Mouse (Mus musculus): ENCODE measurements around the gene Ulk3. TPM values are rescaled to one million over a fixed set of nuclear protein-coding genes. Genes with fewer than 3 reads are reported as not detected.
A peak's percentile ranks its signal among the peaks of the same experiment; 100 is the strongest.

Ulk3 gene
- polyA plus RNA-seq, 1 experiment, result 5.4 TPM

DNA sequence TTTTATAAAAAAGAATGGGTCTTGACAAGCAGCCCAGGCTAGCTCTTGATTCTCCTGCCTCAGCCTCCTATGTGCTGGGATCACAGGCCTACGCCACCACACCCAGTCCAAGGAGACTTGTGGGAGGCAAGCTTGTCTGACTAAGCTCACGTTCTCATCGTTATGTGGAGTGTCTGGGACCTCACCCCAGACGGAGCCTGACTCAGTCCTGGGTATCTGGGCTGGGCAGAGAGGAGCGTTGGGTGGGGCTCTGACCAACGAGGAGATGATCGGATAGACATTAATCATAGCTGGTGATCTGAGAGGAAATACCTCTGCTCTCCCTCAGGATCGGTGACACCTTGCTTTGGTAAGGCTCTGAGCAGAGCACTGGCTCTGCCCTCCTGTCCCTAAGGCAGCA is 29.6 kb downstream of the Ulk3 start:
- Histone ChIP-seq H3ac (ENCODE audit: control insufficient read depth, insufficient read length, low read depth) (no peak overlapping the region), H3K79me2 (ENCODE audit: control insufficient read depth, insufficient read depth) (no peaks in the 10 kb centered on the region), H3K79me3 (ENCODE audit: low read depth) (peaks cover under 1% of the 10 kb centered on the region), H3K4me3 (ENCODE audit: insufficient read depth, poor library complexity, severe bottlenecking) (no peak overlapping the region), H3K27me3 (ENCODE audit: control insufficient read depth, insufficient read depth, insufficient read length) (no peaks in the 10 kb centered on the region), H3K36me3 (ENCODE audit: control insufficient read depth, insufficient read depth) (peaks cover 9% of the 10 kb centered on the region)
- no peak for TF ChIP-seq MYOG (IDR thresholded peaks at IDR 0.05; ENCODE audit: control insufficient read depth, extremely low read depth, insufficient read length)
- TF ChIP-seq CTCF (IDR thresholded peaks at IDR 0.05; ENCODE audit: control insufficient read depth, insufficient read depth, insufficient read length), result no peak
- peak; percentile 48 for TF ChIP-seq USF1 (IDR thresholded peaks at IDR 0.05; ENCODE audit: low read depth)
- TF ChIP-seq MAX (IDR thresholded peaks at IDR 0.05), result peak; percentile 81

DNA sequence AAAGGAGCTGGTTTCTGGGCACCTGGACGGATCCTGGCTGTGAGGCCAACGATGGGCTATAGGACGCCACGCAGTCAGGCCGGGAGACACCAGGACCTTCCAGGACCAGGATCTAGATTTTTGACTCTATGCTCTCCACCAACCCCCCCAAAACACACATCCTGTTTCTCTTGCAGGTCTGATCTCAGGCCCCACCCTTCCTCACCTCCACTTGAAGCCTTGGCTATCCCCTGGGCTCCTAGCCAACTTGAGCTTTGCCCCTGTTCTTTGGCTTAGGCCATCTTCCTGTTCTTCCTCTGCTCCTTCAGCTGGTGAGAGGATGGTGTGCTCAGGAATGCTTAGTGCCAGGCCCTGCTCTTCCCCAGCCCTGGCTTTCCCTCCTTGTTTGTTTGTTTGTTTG is 31.4 kb downstream of the Ulk3 start, which contains the start of gene Lman1l:
TSS of gene Lman1l (minus strand) at position 101 of the 400 bp plus-strand sequence.
- TF ChIP-seq CEBPB (IDR thresholded peaks at IDR 0.05; ENCODE audit: low read depth), result no peak
- TF ChIP-seq FOSL1 (IDR thresholded peaks at IDR 0.05; ENCODE audit: insufficient read depth, low read length, poor library complexity, severe bottlenecking), result no peak
- no peak for TF ChIP-seq CTCF (IDR thresholded peaks at IDR 0.05; ENCODE audit: control insufficient read depth, insufficient read depth, insufficient read length)
- no peak for TF ChIP-seq USF1 (IDR thresholded peaks at IDR 0.05; ENCODE audit: low read depth)
- TF ChIP-seq MAX (IDR thresholded peaks at IDR 0.05), result no peak
- no peak for TF ChIP-seq MYOG (IDR thresholded peaks at IDR 0.05; ENCODE audit: control insufficient read depth, extremely low read depth, insufficient read length)
- no peak for TF ChIP-seq MYOD1 (IDR thresholded peaks at IDR 0.05; ENCODE audit: control insufficient read depth, insufficient read length, low read depth)
- peaks cover 23% of the 10 kb centered on the region for H3K36me3 ChIP-seq (ENCODE audit: control insufficient read depth, insufficient read depth)
- H3ac ChIP-seq (ENCODE audit: control insufficient read depth, insufficient read length, low read depth), result no peak within 1 kb of the TSS
- no peaks in the 10 kb centered on the region for H3K27me3 ChIP-seq (ENCODE audit: control insufficient read depth, insufficient read depth, insufficient read length)
- H3K79me3 ChIP-seq (ENCODE audit: low read depth), result peaks cover 2% of the 10 kb centered on the region
- H3K79me2 ChIP-seq (ENCODE audit: control insufficient read depth, insufficient read depth), result no peaks in the 10 kb centered on the region
- no peak within 1 kb of the TSS for H3K4me3 ChIP-seq (ENCODE audit: insufficient read depth, poor library complexity, severe bottlenecking)

- Histone ChIP-seq H3K79me3 (ENCODE audit: low read depth) (peaks cover 5% of the 10 kb centered on the region), H3K27me3 (ENCODE audit: control insufficient read depth, insufficient read depth, insufficient read length) (no peaks in the 10 kb centered on the region), H3ac (ENCODE audit: control insufficient read depth, insufficient read length, low read depth) (no peak overlapping the region), H3K36me3 (ENCODE audit: control insufficient read depth, insufficient read depth) (peaks cover 51% of the 10 kb centered on the region), H3K4me3 (ENCODE audit: insufficient read depth, poor library complexity, severe bottlenecking) (no peak overlapping the region), H3K79me2 (ENCODE audit: control insufficient read depth, insufficient read depth) (no peaks in the 10 kb centered on the region)
- TF ChIP-seq MYOD1 (IDR thresholded peaks at IDR 0.05; ENCODE audit: control insufficient read depth, insufficient read length, low read depth) (no peak), MYOG (IDR thresholded peaks at IDR 0.05; ENCODE audit: control insufficient read depth, extremely low read depth, insufficient read length) (no peak), FOSL1 (IDR thresholded peaks at IDR 0.05; ENCODE audit: insufficient read depth, low read length, poor library complexity, severe bottlenecking) (no peak), CEBPB (IDR thresholded peaks at IDR 0.05; ENCODE audit: low read depth) (no peak), USF1 (IDR thresholded peaks at IDR 0.05; ENCODE audit: low read depth) (no peak), MAX (IDR thresholded peaks at IDR 0.05) (no peak)
Measured at GRCm38 (mm10) chr9:57624295-57624694, 35.0 kb downstream of the Ulk3 start.

GRCm38 (mm10) chr9:57625674-57626500 is 36.6 kb downstream of the Ulk3 start:
- Histone ChIP-seq H3K36me3 (ENCODE audit: control insufficient read depth, insufficient read depth) (peaks cover 67% of the 10 kb centered on the region), H3K27me3 (ENCODE audit: control insufficient read depth, insufficient read depth, insufficient read length) (no peaks in the 10 kb centered on the region), H3K79me2 (ENCODE audit: control insufficient read depth, insufficient read depth) (no peaks in the 10 kb centered on the region), H3K4me3 (ENCODE audit: insufficient read depth, poor library complexity, severe bottlenecking) (no peak overlapping the region), H3K79me3 (ENCODE audit: low read depth) (peaks cover 5% of the 10 kb centered on the region), H3ac (ENCODE audit: control insufficient read depth, insufficient read length, low read depth) (peak overlapping the region; percentile 12)
- peak; percentile 24 for TF ChIP-seq USF1 (IDR thresholded peaks at IDR 0.05; ENCODE audit: low read depth)
- peak; percentile 57 for TF ChIP-seq MYOD1 (IDR thresholded peaks at IDR 0.05; ENCODE audit: control insufficient read depth, insufficient read length, low read depth)
- TF ChIP-seq MAX (IDR thresholded peaks at IDR 0.05), result peak; percentile 85
- TF ChIP-seq CEBPB (IDR thresholded peaks at IDR 0.05; ENCODE audit: low read depth), result no peak

DNA sequence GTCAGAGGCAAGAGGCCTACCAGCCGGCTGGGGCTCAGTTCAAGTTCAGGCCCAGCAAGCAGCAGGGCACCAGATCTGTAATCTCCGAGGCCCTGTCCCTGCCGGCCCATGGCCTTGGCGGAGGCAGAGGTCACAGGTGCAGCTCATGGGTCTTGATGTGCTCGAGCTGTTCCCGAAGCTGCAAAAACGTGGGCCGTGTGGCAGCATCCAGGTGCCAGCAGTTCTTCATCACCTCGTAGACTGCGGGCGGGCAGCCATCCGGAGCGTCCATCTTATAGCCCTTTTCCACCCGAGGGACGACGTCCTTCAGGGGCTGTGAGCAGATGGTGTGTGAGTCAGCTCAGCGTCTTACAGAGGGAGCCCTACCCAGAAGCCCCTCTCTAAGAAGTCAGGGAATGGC is 37.9 kb downstream of the Ulk3 start:
- H3K79me3 ChIP-seq (ENCODE audit: low read depth), result peaks cover 12% of the 10 kb centered on the region
- H3K79me2 ChIP-seq (ENCODE audit: control insufficient read depth, insufficient read depth), result peaks cover 13% of the 10 kb centered on the region
- no peaks in the 10 kb centered on the region for H3K27me3 ChIP-seq (ENCODE audit: control insufficient read depth, insufficient read depth, insufficient read length)
- no peak overlapping the region for H3ac ChIP-seq (ENCODE audit: control insufficient read depth, insufficient read length, low read depth)
- TF ChIP-seq CEBPB (IDR thresholded peaks at IDR 0.05; ENCODE audit: low read depth) (no peak), CTCF (IDR thresholded peaks at IDR 0.05; ENCODE audit: control insufficient read depth, insufficient read depth, insufficient read length) (no peak), MYOD1 (IDR thresholded peaks at IDR 0.05; ENCODE audit: control insufficient read depth, insufficient read length, low read depth) (no peak), FOSL1 (IDR thresholded peaks at IDR 0.05; ENCODE audit: insufficient read depth, low read length, poor library complexity, severe bottlenecking) (no peak), MAX (IDR thresholded peaks at IDR 0.05) (no peak), USF1 (IDR thresholded peaks at IDR 0.05; ENCODE audit: low read depth) (no peak), MYOG (IDR thresholded peaks at IDR 0.05; ENCODE audit: control insufficient read depth, extremely low read depth, insufficient read length) (no peak)
- H3K4me3 ChIP-seq (ENCODE audit: insufficient read depth, poor library complexity, severe bottlenecking), result no peak overlapping the region
- H3K36me3 ChIP-seq (ENCODE audit: control insufficient read depth, insufficient read depth), result peaks cover 67% of the 10 kb centered on the region

DNA sequence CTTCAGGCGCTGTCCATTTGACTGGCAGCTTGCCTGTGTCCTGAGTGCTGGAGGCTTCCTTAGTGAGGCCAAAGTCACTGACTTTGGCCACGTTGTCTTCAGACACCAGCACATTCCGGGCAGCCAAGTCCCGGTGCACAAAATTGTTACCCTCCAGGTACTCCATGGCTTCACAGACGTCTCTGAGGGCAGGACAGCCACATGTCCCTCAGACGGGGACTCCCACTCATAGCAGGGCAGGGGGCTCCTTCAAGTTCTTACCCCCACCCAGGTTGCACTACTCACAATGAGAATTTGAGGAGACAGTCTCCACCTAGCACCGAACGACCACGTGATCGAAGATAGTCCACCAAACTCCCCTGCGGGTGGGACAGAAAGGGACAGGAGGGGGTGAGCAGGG is 38.6 kb downstream of the Ulk3 start:
- no peaks in the 10 kb centered on the region for H3K27me3 ChIP-seq (ENCODE audit: control insufficient read depth, insufficient read depth, insufficient read length)
- peaks cover 19% of the 10 kb centered on the region for H3K79me3 ChIP-seq (ENCODE audit: low read depth)
- TF ChIP-seq FOSL1 (IDR thresholded peaks at IDR 0.05; ENCODE audit: insufficient read depth, low read length, poor library complexity, severe bottlenecking) (no peak), CEBPB (IDR thresholded peaks at IDR 0.05; ENCODE audit: low read depth) (no peak), CTCF (IDR thresholded peaks at IDR 0.05; ENCODE audit: control insufficient read depth, insufficient read depth, insufficient read length) (no peak), MYOG (IDR thresholded peaks at IDR 0.05; ENCODE audit: control insufficient read depth, extremely low read depth, insufficient read length) (no peak), USF1 (IDR thresholded peaks at IDR 0.05; ENCODE audit: low read depth) (no peak), MYOD1 (IDR thresholded peaks at IDR 0.05; ENCODE audit: control insufficient read depth, insufficient read length, low read depth) (no peak), MAX (IDR thresholded peaks at IDR 0.05) (no peak)
- peaks cover 20% of the 10 kb centered on the region for H3K79me2 ChIP-seq (ENCODE audit: control insufficient read depth, insufficient read depth)
- H3K36me3 ChIP-seq (ENCODE audit: control insufficient read depth, insufficient read depth), result peaks cover 65% of the 10 kb centered on the region
- H3K4me3 ChIP-seq (ENCODE audit: insufficient read depth, poor library complexity, severe bottlenecking), result no peak overlapping the region
- no peak overlapping the region for H3ac ChIP-seq (ENCODE audit: control insufficient read depth, insufficient read length, low read depth)
